Mouse (Mus musculus): ENCODE data around the gene Dnaja3. TPM values are rescaled to one million over a fixed set of nuclear protein-coding genes. Genes with fewer than 3 reads are reported as not detected.

The Dnaja3 gene
- polyA plus RNA-seq, 1 experiment from 2014 or later = 37.8 TPM

DNA sequence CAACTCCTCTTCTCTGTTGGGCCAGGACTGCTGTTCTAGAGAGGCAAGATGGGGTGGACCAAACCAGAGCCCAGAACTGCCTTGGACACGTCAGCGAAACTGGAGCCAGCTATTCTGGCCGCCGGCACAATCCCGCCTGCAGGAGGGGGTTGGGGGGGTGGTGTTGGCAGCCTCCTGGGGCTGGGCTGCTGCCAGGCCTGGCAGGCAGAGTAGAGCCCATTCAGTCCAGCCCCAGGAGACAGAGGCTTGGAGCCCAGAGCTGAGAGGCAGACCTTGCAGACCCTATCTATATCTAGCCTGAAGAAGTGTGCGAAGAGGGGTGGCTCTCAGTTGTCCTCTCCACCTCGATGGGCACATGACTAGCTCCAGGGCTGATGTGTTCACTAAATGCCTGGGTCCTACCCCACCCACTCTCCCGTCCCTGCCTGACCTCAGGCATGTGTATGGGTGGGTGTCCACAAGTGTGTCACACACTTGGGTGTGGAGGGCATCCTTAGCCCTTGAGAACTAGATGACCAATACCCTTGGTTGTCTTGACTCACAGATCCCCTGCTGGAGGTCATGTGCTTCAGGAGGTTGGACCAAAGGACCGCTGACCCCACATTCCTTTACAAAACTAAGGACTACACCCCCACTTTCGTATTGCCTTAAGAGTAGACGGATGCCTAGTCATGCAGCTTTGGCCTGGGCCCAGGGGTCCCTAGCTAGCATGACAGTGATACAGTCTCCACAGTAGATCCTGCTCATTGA, 4.1 kb downstream of the Dnaja3 start:
- H3K27me3 ChIP-seq (replicated peaks; ENCODE audit: insufficient read depth, low read length) = no peaks in the 10 kb centered on the region
- H3K27ac ChIP-seq (ENCODE audit: low read length) = peak overlapping the region; percentile 85
- H3K9me3 ChIP-seq (ENCODE audit: low read length) = no peaks in the 10 kb centered on the region
- peaks cover 48% of the 10 kb centered on the region for H3K4me1 ChIP-seq (ENCODE audit: insufficient read depth, low read depth, low read length)
- DNase-seq (ENCODE audit: low spot score) (peak; percentile 83), ATAC-seq (peak; percentile 22)
- H3K4me3 ChIP-seq (ENCODE audit: low read depth, low read length) = no peak overlapping the region
- TF ChIP-seq EP300 (IDR thresholded peaks at IDR 0.05) = no peak
- no peak for TF ChIP-seq CTCF (IDR thresholded peaks at IDR 0.05)
- no peak overlapping the region for H3K9ac ChIP-seq (replicated peaks; ENCODE audit: low read depth)
- H3K36me3 ChIP-seq (ENCODE audit: insufficient read depth, low read length) = no peaks in the 10 kb centered on the region
- H3K4me2 ChIP-seq (replicated peaks; ENCODE audit: low read depth, low read length) = no peak overlapping the region; the same call in 1 of the 2 replicates
- WGBS = 21% methylated on average over 11 of the region's 11 CpGs

DNA sequence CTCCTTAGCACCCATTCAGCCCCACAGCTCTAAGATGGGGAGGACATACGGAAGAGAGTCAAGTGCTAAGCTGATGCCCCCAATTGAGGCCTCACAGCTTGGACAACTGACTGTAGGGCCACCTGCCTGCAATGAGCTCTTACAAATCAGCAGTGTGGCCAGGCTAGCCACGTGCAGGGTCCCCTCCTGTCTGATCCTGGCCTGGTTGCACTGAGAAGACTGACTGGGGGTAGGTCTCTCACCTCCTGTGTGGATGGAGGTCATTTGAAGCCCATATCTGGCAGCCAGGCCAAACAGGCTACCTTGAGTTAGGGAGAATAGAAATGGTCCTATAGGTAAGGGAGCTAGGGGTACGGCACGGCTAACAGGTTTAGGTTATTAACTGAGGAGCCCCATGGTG, 6.1 kb downstream of the Dnaja3 start:
- H3K36me3 ChIP-seq (ENCODE audit: insufficient read depth, low read length) = no peaks in the 10 kb centered on the region
- no peak for ATAC-seq
- TF ChIP-seq CTCF (IDR thresholded peaks at IDR 0.05) (no peak), EP300 (IDR thresholded peaks at IDR 0.05) (no peak)
- peaks cover 45% of the 10 kb centered on the region for H3K4me1 ChIP-seq (ENCODE audit: insufficient read depth, low read depth, low read length)
- H3K4me2 ChIP-seq (replicated peaks; ENCODE audit: low read depth, low read length) = no peak overlapping the region
- 71% methylated on average over 4 of the region's 4 CpGs for WGBS
- DNase-seq (ENCODE audit: low spot score) = no peak
- no peaks in the 10 kb centered on the region for H3K9me3 ChIP-seq (ENCODE audit: low read length)
- no peaks in the 10 kb centered on the region for H3K27me3 ChIP-seq (replicated peaks; ENCODE audit: insufficient read depth, low read length)
- H3K4me3 ChIP-seq (ENCODE audit: low read depth, low read length) = no peak overlapping the region
- no peak overlapping the region for H3K9ac ChIP-seq (replicated peaks; ENCODE audit: low read depth)
- no peak overlapping the region for H3K27ac ChIP-seq (ENCODE audit: low read length)

DNA sequence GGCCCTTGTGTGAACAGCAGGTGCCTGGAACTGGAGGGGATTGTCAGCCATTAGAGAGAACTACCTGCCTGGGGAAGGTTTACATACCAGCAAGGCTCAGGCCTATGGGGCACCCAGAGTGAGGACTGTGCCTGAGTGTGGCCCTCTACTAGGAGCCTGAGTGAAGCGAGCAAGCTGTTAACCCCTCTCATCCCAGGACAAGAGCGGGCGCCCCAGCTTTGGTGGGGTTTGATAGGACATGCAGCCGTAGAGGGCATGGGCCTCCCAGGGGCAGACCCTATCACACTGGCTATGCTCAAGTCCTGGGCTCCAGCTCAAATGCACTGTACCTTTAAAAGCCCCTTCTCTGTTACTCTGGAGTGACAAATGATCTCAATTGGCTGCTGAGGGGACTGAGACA, 7.0 kb downstream of the Dnaja3 start:
- Histone ChIP-seq H3K4me2 (replicated peaks; ENCODE audit: low read depth, low read length) (no peak overlapping the region), H3K36me3 (ENCODE audit: insufficient read depth, low read length) (no peaks in the 10 kb centered on the region)

DNA sequence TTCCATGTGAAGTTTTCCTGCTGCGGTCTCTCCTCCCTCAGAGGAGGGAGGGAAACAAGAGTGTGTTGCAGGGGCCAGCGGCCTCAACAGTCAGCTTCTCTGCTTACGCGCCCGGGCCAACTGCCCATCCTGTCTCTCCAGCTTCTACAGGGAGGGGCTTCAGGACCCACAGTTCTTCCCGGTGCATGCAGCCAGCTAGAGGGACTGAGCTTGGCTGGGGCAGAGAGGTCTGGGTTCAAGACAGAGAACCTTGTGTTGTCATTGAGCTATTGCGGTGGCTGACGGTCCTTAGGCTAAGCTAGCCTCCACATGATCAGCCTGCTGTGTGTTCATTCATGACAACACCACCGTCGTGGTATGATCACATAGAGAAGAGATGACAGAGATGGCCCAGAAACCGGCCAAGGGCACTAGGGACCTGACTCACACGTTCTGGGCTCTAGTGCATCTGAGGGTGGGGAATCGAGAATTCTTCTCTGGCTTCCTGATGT, 7.9 kb downstream of the Dnaja3 start:
- Histone ChIP-seq H3K4me1 (ENCODE audit: insufficient read depth, low read depth, low read length) (peaks cover 34% of the 10 kb centered on the region), H3K4me2 (replicated peaks; ENCODE audit: low read depth, low read length) (no peak overlapping the region), H3K9ac (replicated peaks; ENCODE audit: low read depth) (no peak overlapping the region), H3K36me3 (ENCODE audit: insufficient read depth, low read length) (no peaks in the 10 kb centered on the region), H3K27me3 (replicated peaks; ENCODE audit: insufficient read depth, low read length) (no peaks in the 10 kb centered on the region), H3K9me3 (ENCODE audit: low read length) (no peaks in the 10 kb centered on the region), H3K27ac (ENCODE audit: low read length) (peak overlapping the region; percentile 11; the same call in 1 of the 2 replicates), H3K4me3 (ENCODE audit: low read depth, low read length) (no peak overlapping the region)
- 45% methylated on average over 13 of the region's 13 CpGs for WGBS
- peak; percentile 68 for DNase-seq (ENCODE audit: low spot score)
- peak; percentile 16; the same call in 1 of the 2 replicates for ATAC-seq
- TF ChIP-seq EP300 (IDR thresholded peaks at IDR 0.05) = no peak
- TF ChIP-seq CTCF (IDR thresholded peaks at IDR 0.05) = no peak

More for the DNA sequence above, 7.0 kb downstream of the Dnaja3 start:
- H3K27ac ChIP-seq (ENCODE audit: low read length) = no peak overlapping the region
- H3K4me3 ChIP-seq (ENCODE audit: low read depth, low read length) = no peak overlapping the region
- H3K9ac ChIP-seq (replicated peaks; ENCODE audit: low read depth) = no peak overlapping the region
- DNase-seq (ENCODE audit: low spot score) (no peak), ATAC-seq (no peak)
- H3K4me1 ChIP-seq (ENCODE audit: insufficient read depth, low read depth, low read length) = peaks cover 38% of the 10 kb centered on the region
- WGBS = 43% methylated on average over 4 of the region's 4 CpGs
- H3K27me3 ChIP-seq (replicated peaks; ENCODE audit: insufficient read depth, low read length) = no peaks in the 10 kb centered on the region
- no peaks in the 10 kb centered on the region for H3K9me3 ChIP-seq (ENCODE audit: low read length)
- TF ChIP-seq CTCF (IDR thresholded peaks at IDR 0.05) (no peak), EP300 (IDR thresholded peaks at IDR 0.05) (no peak)

DNA sequence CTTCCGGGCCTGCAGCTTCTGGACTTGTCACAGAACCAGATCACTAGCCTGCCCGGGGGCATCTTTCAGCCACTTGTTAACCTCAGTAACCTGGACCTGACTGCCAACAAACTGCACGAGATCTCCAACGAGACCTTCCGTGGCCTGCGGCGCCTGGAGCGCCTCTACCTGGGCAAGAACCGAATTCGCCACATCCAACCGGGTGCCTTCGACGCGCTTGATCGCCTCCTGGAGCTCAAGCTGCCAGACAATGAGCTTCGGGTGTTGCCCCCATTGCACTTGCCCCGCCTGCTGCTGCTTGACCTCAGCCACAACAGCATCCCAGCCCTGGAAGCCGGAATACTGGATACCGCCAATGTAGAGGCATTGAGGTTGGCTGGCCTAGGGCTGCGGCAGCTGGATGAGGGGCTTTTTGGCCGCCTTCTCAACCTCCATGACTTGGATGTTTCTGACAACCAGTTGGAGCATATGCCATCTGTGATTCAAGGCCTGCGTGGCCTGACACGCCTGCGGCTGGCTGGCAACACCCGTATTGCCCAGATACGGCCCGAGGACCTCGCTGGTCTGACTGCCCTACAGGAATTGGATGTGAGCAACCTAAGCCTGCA, 8.7 kb downstream of the Dnaja3 start:
- TF ChIP-seq EP300 (IDR thresholded peaks at IDR 0.05) (no peak), CTCF (IDR thresholded peaks at IDR 0.05) (no peak)
- H3K27ac ChIP-seq (ENCODE audit: low read length) = no peak overlapping the region
- no peaks in the 10 kb centered on the region for H3K36me3 ChIP-seq (ENCODE audit: insufficient read depth, low read length)
- ATAC-seq = no peak
- H3K4me1 ChIP-seq (ENCODE audit: insufficient read depth, low read depth, low read length) = peaks cover 26% of the 10 kb centered on the region
- no peak overlapping the region for H3K4me2 ChIP-seq (replicated peaks; ENCODE audit: low read depth, low read length)
- H3K9ac ChIP-seq (replicated peaks; ENCODE audit: low read depth) = no peak overlapping the region
- H3K9me3 ChIP-seq (ENCODE audit: low read length) = no peaks in the 10 kb centered on the region
- 86% methylated on average over 28 of the region's 28 CpGs for WGBS
- no peak overlapping the region for H3K4me3 ChIP-seq (ENCODE audit: low read depth, low read length)
- H3K27me3 ChIP-seq (replicated peaks; ENCODE audit: insufficient read depth, low read length) = no peaks in the 10 kb centered on the region
- DNase-seq (ENCODE audit: low spot score) = no peak

DNA sequence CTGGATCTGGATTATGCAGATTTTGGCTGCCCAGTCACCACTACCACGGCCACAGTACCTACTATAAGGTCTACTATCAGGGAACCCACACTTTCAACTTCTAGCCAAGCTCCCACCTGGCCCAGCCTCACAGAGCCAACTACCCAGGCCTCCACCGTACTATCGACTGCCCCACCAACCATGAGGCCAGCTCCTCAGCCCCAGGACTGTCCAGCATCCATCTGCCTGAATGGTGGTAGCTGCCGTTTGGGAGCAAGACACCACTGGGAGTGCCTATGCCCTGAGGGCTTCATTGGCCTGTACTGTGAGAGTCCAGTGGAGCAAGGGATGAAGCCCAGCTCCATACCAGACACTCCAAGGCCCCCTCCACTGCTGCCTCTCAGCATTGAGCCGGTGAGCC, 9.4 kb downstream of the Dnaja3 start:
- H3K9ac ChIP-seq (replicated peaks; ENCODE audit: low read depth) = no peak overlapping the region
- peaks cover 20% of the 10 kb centered on the region for H3K4me1 ChIP-seq (ENCODE audit: insufficient read depth, low read depth, low read length)
- TF ChIP-seq CTCF (IDR thresholded peaks at IDR 0.05) = no peak
- no peak for TF ChIP-seq EP300 (IDR thresholded peaks at IDR 0.05)
- no peaks in the 10 kb centered on the region for H3K27me3 ChIP-seq (replicated peaks; ENCODE audit: insufficient read depth, low read length)
- DNase-seq (ENCODE audit: low spot score) (no peak), ATAC-seq (no peak)
- H3K4me2 ChIP-seq (replicated peaks; ENCODE audit: low read depth, low read length) = no peak overlapping the region
- no peak overlapping the region for H3K27ac ChIP-seq (ENCODE audit: low read length)
- no peak overlapping the region for H3K4me3 ChIP-seq (ENCODE audit: low read depth, low read length)
- no peaks in the 10 kb centered on the region for H3K9me3 ChIP-seq (ENCODE audit: low read length)
- no peaks in the 10 kb centered on the region for H3K36me3 ChIP-seq (ENCODE audit: insufficient read depth, low read length)
- WGBS = 85% methylated on average over 5 of the region's 5 CpGs
